Mouse (Mus musculus): ENCODE data around the gene Gm8439.

DNA sequence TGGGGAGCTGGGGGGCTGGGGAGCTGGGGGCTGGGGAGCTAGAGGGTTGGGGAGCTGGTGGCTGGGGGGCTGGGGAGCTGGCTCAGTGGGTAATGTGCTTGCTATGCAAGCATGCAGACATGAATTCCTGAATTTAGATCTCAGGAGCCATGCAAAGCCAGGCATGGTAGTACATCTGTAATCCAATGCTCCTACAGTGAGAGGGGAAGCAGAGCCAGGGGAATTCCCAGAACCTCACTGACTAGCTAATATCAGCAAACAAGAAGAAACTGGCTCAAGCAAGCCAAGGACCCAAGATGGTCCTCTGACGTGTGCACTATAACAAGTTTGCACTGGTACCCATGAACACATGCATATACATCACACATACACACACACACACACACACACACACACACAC, 13.2 kb downstream of the Gm8439 start:
- TF ChIP-seq FLI1 (IDR thresholded peaks at IDR 0.05; ENCODE audit: low read length) (no peak), GATA1 (IDR thresholded peaks at IDR 0.05; ENCODE audit: borderline replicate concordance, low read length) (no peak)
